In genomic region chr17:73832901-73833300, GRCm38 (mm10) we compare ENCODE assay signal across 17 mouse cellular contexts. TPM values are rescaled to one million over a fixed set of nuclear protein-coding genes. Genes with fewer than 3 reads are reported as not detected.
DNase-seq lines count a peak whose midpoint lies in the region; ATAC-seq and TF ChIP-seq lines count a peak whose summit lies in the region.
"Had no signal": no experiment of that assay in that cellular context is flagged by ENCODE, and none has a peak within 500 bp of the region (broad histone marks: within the 10 kb centered on the region; RNA-seq: fewer than 3 reads in every experiment).

No protein-coding gene starts in this region.

- no peak overlapping the region for H3K27ac ChIP-seq in heart, adult 2 months
- H3K27ac ChIP-seq: lung, embryonic 15.5 days; macrophage; neural tube, embryonic 13.5 days had no signal

- ATAC-seq in inflammation-experienced regulatory T-cells, adult 6 months, result no peak
- ATAC-seq: forebrain, embryonic 14.5 days had no signal

- H3K27me3 ChIP-seq in heart, adult 2 months (ENCODE audit: control insufficient read depth, insufficient read depth, low read length), result no peaks in the 10 kb centered on the region
- H3K27me3 ChIP-seq: lung, embryonic 15.5 days; neural tube, embryonic 13.5 days had no signal

- H3K4me3 ChIP-seq in heart, adult 2 months, result no peak overlapping the region
- H3K4me3 ChIP-seq: lung, embryonic 15.5 days; neural tube, embryonic 13.5 days had no signal

- DNase-seq in heart, adult 11 months, result peak; percentile 37
- DNase-seq in heart, adult 2 months, result no peak
- DNase-seq in right cerebral cortex, postnatal 25 days, result peak; percentile 32
- no peak for DNase-seq in right cerebral cortex, postnatal 10 days (ENCODE audit: low spot score in 2 of 2)
- DNase-seq in cerebellum, postnatal 10 days, result peak; percentile 51 to 57
- DNase-seq in adrenal gland, adult 2 months, result no peak
- DNase-seq: adrenal gland, postnatal 10 days; kidney, adult 2 months; kidney, postnatal 14 days; left cerebral cortex, postnatal 4 days; spleen, adult 18-20 months; thymus, adult 2 months had no signal

- no peaks in the 10 kb centered on the region for H3K79me2 ChIP-seq in heart, adult 2 months (replicated peaks; ENCODE audit: control insufficient read depth, insufficient read depth, low read length)

- intact Hi-C loops in heart, adult 2 months (cut with DNase I), result no loop called here

- H3K4me1 ChIP-seq in heart, adult 2 months (ENCODE audit: control insufficient read depth, insufficient read depth, low read length), result no peaks in the 10 kb centered on the region
- H3K4me1 ChIP-seq: lung, embryonic 15.5 days; neural tube, embryonic 13.5 days had no signal

- no peak for TF ChIP-seq POLR2A in heart, adult 2 months (IDR thresholded peaks at IDR 0.05; ENCODE audit: insufficient read depth, low read depth, low read length)

- 95% methylated on average over 1 of the region's 1 CpGs for WGBS in heart, adult 2 months

- no peak for TF ChIP-seq CTCF in heart, adult 2 months (IDR thresholded peaks at IDR 0.05)

- no peak for TF ChIP-seq EP300 in heart, adult 2 months (IDR thresholded peaks at IDR 0.05; ENCODE audit: insufficient read depth, low read depth, low read length)

- H3K9ac ChIP-seq in heart, adult 2 months (ENCODE audit: low read depth, low read length), result no peak overlapping the region
- H3K9ac ChIP-seq: lung, embryonic 15.5 days; neural tube, embryonic 13.5 days had no signal

- H3K36me3 ChIP-seq in heart, adult 2 months (ENCODE audit: control insufficient read depth, insufficient read depth, low read length), result no peaks in the 10 kb centered on the region

RNA-seq across cellular contexts. Expression of gene Ehd3, which starts 29.0 kb away (rescaled TPM):
- 1 to 10 TPM; 2.9 to 3.4 TPM for total RNA-seq in heart, adult 2 months (2021)
- polyA plus RNA-seq in heart, adult 2 months (2012; rRNA removed), result 3.2 and 3.5 TPM in 2 replicates
- polyA plus RNA-seq in inflammation-experienced regulatory T-cells, adult 6 months (2017; shearing (Covaris generic)), result 10 to 100 TPM; 54.9 to 87.1 (median 77.4) TPM
- 10 to 100 TPM; 63.3 to 87.7 TPM for total RNA-seq in adrenal gland, adult 2 months (2021)
- 29.3 and 34.2 TPM in 2 replicates for polyA plus RNA-seq in adrenal gland, adult 2 months (2012; rRNA removed)

Comparison
In these comparisons a context has a peak if more than half of its experiments do, and no peak if none do; other contexts are left out.
1. DNase-seq: peak in heart, adult 11 months (single experiment), right cerebral cortex, postnatal 25 days (single experiment) and cerebellum, postnatal 10 days (2 of 2); none in heart, adult 2 months (0 of 2), right cerebral cortex, postnatal 10 days (0 of 2) and adrenal gland, adult 2 months (single experiment).